Mouse (Mus musculus): ENCODE results near the gene Znrd1.
"Not testable (repeated sequence)": the region's sequence is repeated elsewhere in the genome, so short reads cannot be mapped to it uniquely, and the experiment has no call there.

DNA sequence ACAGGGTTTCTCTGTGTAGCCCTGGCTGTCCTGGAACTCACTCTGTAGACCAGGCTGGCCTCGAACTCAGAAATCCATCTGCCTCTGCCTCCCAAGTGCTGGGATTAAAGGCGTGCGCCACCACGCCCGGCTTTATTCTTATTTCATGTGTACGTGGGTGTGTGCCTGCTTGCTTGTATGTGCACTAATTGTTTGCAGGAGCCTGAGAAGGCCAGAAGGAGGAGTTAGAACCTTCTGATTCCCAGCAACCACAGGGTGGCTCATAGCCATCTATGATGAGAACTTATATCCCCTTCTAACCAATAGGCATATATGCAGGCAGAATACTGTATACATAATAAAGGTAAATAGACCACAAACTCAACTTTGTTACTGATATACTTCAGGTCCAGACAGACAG is 32.3 kb upstream of the Znrd1 start:
- TF ChIP-seq CTCF (IDR thresholded peaks at IDR 0.05; ENCODE audit: insufficient read depth, low read length); POLR2A (IDR thresholded peaks at IDR 0.05; ENCODE audit: borderline replicate concordance, extremely low read depth, low read depth, low read length): not testable (repeated sequence)
